Mouse (Mus musculus) T-helper 1 cell (primary cell): ENCODE measurements at regions not wholly inside any gene's neighbourhood (a gene's known extent, or its start where the extent isn't known, plus 50 kb on each side); places are given as distances from the start of the nearest gene placed in this dataset.

Experiments
- in situ Hi-C: fragments of 300-600 bp; cut with MboI, MseI; formaldehyde crosslinking; loops from one replicate; pipeline ENCODE4 v1.15.1; 2025; ENCODE audit warnings: high pct_unique_total_duplicates

- in situ Hi-C loops: no loop called here
Observed at GRCm38 (mm10) chr13:69867296-69868065, 65.3 kb downstream of the Med10 start.

DNA sequence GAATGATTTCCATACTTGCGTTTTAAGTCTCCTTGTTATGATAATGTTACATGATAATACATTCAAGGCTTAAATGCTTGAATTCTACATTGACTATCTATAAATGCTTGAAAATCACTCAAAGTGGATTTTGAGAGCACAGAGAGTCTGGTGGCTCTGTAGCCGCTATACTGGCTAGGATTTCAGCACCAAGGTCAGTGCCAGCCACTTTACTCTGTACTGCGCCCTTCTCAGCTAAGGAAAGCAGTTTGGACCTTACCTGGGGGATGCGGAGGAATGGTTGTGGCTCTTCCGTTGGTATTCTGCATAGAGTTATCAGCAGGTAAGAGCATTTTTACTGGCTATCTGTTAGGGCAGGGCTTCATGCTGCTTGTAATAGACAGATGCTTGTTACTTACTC lies 94.3 kb downstream of the Med10 start:
- in situ Hi-C loops: no loop called here

DNA sequence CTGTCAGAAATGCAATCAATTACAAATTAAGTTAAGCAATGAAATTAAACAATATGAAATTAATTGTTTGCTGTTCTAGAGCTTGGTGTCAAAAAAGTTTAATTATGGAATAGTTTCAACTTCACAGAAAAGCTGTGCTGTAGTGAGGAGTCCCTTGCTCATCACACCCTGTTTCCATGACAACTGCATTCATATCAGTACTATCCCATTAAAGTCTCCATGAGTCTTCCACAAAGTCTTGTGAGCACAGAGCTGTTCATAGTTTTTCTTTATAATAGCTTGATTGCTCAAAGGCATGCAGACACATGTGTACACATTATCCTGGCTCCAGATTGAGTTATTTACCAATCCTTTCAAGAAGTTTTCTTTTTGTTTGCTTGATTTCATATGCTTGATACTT lies 98.9 kb downstream of the Med10 start:
- in situ Hi-C loops: no loop called here

DNA sequence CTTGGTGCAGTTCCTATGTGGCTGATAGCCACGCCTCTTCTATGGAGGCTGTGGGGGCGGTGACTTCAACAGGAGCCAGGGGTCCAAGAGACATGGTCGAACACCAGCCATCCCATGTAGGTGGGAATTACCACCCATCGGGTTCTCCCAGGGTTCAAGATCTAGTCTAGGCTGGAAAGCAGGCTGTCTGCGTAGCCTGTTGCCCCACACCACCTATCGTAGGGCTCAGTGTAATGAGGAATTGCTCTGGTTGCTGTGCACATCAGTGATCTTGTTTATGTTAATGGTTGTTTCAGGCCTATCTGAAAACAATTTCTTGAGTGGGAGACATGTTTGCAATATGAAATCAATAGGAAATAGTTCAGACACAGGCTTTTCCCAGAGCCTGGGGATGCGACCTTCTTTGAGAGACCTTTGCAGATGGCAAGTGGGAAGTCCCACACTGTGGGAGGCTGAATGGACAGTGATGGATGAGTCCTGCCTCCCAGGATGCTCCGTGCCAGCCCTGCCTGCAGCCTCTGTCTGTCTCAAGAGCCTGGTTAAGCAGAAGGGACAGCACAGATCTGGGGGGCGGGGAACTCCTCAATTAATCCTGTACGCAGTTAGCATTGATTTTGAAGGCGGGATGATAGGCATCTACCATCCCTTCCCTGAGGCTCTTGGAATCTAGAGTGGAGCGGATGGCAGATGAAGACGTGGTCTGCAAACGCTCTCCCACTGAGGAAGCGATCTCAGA lies 104.8 kb downstream of the Med10 start:
- in situ Hi-C loops: no loop called here

DNA sequence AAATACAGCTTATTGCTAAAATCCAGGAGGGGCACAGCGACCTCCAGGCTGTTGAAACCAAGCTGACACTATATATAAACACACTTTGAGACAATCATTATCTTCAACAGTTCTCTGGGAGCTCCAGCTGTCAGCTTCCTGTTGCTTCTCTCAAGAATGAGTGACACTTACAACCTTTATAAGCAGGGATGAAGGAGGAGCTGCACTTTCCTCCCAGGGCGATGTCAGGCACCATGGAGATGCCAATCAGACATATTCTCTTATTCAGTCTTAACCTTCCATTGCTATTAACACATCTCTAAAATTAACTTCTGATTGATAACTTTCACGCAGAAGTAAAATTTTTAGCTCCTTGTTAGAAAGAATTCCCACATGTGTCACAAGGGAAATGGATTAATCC lies 113.6 kb downstream of the Med10 start:
- in situ Hi-C loops: no loop called here

GRCm38 (mm10) chr13:69932695-69933550 lies 130.7 kb downstream of the Med10 start:
- in situ Hi-C loops: loop anchor here (10.0 kb wide), 1 partner anchor 1218 kb away; no protein-coding TSS in a partner anchor

DNA sequence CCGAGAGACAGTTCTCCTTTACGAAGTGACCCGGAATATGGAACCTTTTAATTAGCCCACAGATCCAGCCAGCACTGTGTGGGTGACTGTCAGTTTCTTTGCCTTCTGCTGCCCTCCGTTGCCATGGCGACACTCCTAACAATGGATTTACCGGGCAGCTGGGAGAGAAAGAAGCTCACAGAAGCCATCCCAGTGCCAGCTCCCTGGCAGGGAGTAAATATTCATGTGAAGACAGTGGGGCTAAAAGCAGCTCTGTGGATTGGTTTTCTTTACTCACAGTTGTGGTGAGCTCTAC lies 131.3 kb downstream of the Med10 start:
- in situ Hi-C loops: loop anchor here (10.0 kb wide), 1 partner anchor 1219 kb away; no protein-coding TSS in a partner anchor

- in situ Hi-C loops: loop anchor here (10.0 kb wide), 1 partner anchor 1225 kb away; no protein-coding TSS in a partner anchor
Observed at GRCm38 (mm10) chr13:69939791-69940190, 137.6 kb downstream of the Med10 start.

DNA sequence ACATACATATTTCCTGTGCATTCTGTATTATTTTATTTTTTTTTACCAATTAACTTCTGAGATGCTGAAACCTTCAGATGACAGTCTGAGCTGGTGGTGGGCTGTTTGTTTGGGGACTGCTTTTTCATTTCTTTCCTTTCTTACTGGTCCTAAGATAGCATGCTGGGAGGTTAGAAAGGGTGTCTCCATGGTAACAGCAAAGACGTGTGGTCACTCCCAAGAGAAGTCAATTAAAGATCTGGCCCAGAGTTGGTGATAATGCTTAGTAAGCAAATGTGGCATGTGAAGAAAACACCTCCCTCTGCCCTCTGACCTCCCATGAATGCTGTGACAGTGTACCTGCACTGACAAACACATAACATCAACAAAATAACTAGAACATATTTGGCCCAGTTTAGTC lies 142.5 kb downstream of the Med10 start:
- in situ Hi-C loops: no loop called here

GRCm38 (mm10) chr13:69946615-69947014 lies 144.4 kb downstream of the Med10 start:
- in situ Hi-C loops: no loop called here

DNA sequence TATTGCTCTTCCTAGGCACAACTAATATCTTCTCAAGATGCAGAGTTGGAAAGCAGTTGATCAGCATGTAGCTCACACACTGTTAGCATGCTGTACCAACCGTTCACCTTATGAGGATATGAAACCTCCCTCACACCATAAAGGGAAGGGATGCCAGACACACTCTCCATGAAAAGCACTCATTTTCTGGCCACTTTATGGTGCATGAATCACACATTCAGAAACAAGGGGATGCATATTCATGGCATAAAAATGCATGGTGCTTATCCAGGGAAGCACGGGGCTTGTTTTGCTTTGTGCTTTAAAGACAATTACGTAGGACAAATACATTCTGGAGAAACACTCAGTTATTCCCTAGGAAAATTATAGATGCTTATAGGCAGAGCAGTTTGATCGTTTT lies 149.9 kb downstream of the Med10 start:
- in situ Hi-C loops: no loop called here

GRCm38 (mm10) chr13:69954171-69954570 lies 152.0 kb downstream of the Med10 start:
- in situ Hi-C loops: no loop called here

DNA sequence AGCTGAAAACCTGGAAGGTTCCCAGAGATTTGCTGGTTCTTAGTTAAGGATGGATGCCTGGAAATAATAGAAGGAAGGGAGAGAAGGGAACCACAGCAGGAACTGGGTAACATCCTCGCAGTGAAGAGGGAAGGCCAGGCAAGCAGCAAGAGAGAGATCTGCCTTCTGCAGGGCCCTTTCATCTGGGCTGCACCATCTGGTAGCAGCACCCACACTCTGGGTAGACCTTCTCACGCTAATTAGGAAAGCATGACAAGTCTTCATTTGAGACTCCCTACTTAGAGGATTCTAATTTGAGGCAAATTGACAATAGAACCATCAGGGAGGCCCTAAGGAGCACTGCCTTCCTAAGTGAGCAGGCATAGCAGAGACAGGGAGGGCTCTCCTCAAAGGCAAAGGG lies 153.3 kb downstream of the Med10 start:
- in situ Hi-C loops: no loop called here

DNA sequence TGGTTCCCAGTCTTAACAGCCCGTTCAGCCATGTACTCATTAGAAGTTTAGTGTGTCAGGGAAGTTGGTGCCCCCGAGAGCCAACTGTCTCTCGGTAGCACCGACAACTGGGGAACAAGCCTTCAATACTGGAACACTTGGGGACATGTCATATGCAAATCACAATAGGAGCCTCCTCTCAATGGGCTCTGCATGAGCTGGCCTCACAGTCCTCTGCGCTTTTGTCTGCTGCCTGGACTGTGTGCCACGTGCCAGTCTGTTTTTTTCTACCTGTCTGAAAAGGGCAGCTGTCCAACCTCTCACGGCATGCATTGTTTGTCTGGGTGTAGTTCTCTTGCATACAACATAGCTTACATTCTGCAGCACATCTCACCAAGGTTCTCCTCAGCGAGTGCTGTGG lies 161.7 kb downstream of the Med10 start:
- in situ Hi-C loops: no loop called here

GRCm38 (mm10) chr13:69971281-69972057 lies 169.3 kb downstream of the Med10 start:
- in situ Hi-C loops: loop anchor here (10.0 kb wide), 1 partner anchor 1763 kb away; no protein-coding TSS in a partner anchor

- in situ Hi-C loops: loop anchor here (10.0 kb wide), 1 partner anchor 1760 kb away; no protein-coding TSS in a partner anchor
Observed at GRCm38 (mm10) chr13:69974835-69975234, 172.6 kb downstream of the Med10 start.

- in situ Hi-C loops: no loop called here
Observed at GRCm38 (mm10) chr13:69984159-69984558, 182.0 kb downstream of the Med10 start.

DNA sequence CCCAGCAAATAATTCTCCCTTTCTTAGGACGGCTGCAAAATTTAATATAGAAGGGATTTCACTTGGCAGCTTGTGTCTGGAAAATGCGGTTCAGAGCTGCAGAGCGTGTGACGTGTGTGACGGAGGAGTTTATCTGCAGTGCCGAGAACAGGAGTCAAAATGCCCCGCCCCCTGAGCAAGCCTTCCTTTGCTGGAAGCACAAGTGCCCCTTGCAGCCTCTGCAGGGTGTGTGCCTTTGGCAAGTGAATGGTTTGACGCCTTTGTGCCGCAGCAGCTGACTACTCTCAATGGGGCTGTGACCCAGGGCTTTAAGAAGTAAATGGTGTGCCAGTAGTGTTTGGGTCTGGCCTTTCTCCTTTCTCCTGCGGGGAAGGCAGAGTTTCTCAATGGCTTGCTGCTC lies 185.0 kb downstream of the Med10 start:
- in situ Hi-C loops: no loop called here

- in situ Hi-C loops: no loop called here
Observed at GRCm38 (mm10) chr13:69988319-69988718, 186.1 kb downstream of the Med10 start.

DNA sequence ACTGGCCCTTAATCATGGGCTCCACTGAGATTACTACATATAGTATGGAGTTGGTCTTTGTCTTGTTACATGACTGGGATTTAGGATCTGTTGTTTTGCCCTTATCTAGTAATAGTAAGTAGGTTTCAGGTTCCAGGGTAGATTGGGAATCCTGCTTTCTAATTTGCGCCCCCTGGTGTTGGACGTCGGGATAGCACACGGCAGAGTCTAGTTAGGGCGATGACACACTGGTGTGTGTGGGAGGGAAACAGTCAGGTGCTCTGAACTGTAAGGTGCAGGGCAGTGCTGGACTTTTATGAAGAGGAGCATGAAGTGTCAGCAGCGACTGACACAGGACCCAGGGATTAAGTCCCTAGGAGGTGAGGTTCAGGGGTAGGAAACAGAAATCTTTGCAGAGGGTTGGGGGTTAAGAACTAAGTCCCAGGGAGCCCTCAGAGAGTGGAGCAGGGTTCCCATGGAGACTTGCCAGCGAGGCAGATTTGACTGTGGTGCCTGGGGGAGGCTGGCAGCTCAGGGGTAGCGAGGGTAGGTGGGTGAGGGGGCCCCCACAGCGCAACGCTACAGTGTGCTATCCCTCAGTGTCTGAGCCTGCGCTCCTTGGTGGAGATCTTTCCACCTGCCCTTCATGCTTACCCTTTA lies 189.2 kb downstream of the Med10 start:
- in situ Hi-C loops: loop anchor here (5.0 kb wide), 1 partner anchor 299 kb away; no protein-coding TSS in a partner anchor

- in situ Hi-C loops: loop anchor here (5.0 kb wide), 1 partner anchor 300 kb away; no protein-coding TSS in a partner anchor
Observed at GRCm38 (mm10) chr13:69991892-69992261, 189.7 kb downstream of the Med10 start.
